Mouse (Mus musculus) midbrain, embryonic 14.5 days (tissue): ENCODE measurements around the gene Cox11. TPM values are rescaled to one million over a fixed set of nuclear protein-coding genes. Genes with fewer than 3 reads are reported as not detected.

Experiments used
- ATAC-seq: fragments of 200-750 bp; cut with Nextera tagmentation; 2 replicates; pipeline ENCODE4 v1.8.0; 2017; ENCODE audit warnings: moderate number of reproducible peaks, moderate library complexity; ENCODE audit not compliant: low FRiP score, low TSS enrichment
- DNase-seq: peaks from one replicate; pipeline ENCODE4 v3.0.0-alpha.2; 2015
- H3K27ac ChIP-seq: fragments of 300-500 bp; sonication (generic); replicated peaks from 2 replicates; pipeline ENCODE4 v1.5.1; 2014; ENCODE audit warnings: mild to moderate bottlenecking, low read depth, low read length, moderate library complexity
- H3K27me3 ChIP-seq: fragments of 300-500 bp; sonication (generic); 2 replicates; pipeline ENCODE4 v1.6.1; 2014; ENCODE audit warnings: low read length, control low read depth, mixed read lengths; ENCODE audit not compliant: control insufficient read depth, insufficient read depth
- H3K36me3 ChIP-seq: fragments of 300-500 bp; sonication (generic); 2 replicates; pipeline ENCODE4 v1.6.1; 2014; ENCODE audit warnings: low read length, control low read depth; ENCODE audit not compliant: control insufficient read depth, insufficient read depth
- H3K4me1 ChIP-seq: fragments of 300-500 bp; sonication (generic); 2 replicates; pipeline ENCODE4 v1.6.1; 2014; ENCODE audit warnings: mild to moderate bottlenecking, antibody characterized with exemption, low read length, control low read depth; ENCODE audit not compliant: control insufficient read depth, insufficient read depth
- H3K4me2 ChIP-seq: fragments of 300-500 bp; sonication (generic); 2 replicates; pipeline ENCODE4 v1.6.1; 2014; ENCODE audit warnings: mild to moderate bottlenecking, low read length, moderate library complexity
- H3K4me3 ChIP-seq: fragments of 300-500 bp; sonication (generic); replicated peaks from 2 replicates; pipeline ENCODE4 v1.5.1; 2014; ENCODE audit warnings: low read depth, low read length
- H3K9ac ChIP-seq: fragments of 300-500 bp; sonication (generic); replicated peaks from 2 replicates; pipeline ENCODE4 v1.6.1; 2014; ENCODE audit warnings: mild to moderate bottlenecking, low read length, moderate library complexity
- H3K9me3 ChIP-seq: fragments of 300-500 bp; sonication (generic); 2 replicates; pipeline ENCODE4 v1.6.1; 2016; ENCODE audit warnings: low read length, control low read depth, mixed read lengths; ENCODE audit not compliant: control insufficient read depth
- WGBS: fragments of 180-500 bp; shearing (Covaris S2); extraction: QIAGEN DNeasy Blood & Tissue Kit; methylation state at CpG from one replicate; pipeline ENCODE4 v1.1.7; 2014; 5-methylcytosine and 5-hydroxymethylcytosine counted together
- polyA plus RNA-seq: library from polyadenylated mRNA; unstranded; fragments of >200 nt; fragmentation: Nextera tagmentation; extraction: Ambion mirVana; gene quantifications from 2 replicates; pipeline ENCODE4 v1.2.1, GENCODE M21; 2014

Gene Cox11
- polyA plus RNA-seq, 1 experiment from 2014 or later = 27.8 TPM

- no peak overlapping the region for H3K27ac ChIP-seq
- no peak for ATAC-seq
- no peak overlapping the region for H3K4me2 ChIP-seq
- no peaks in the 10 kb centered on the region for H3K27me3 ChIP-seq
- no peak overlapping the region for H3K9ac ChIP-seq
- H3K4me1 ChIP-seq = peaks cover 17% of the 10 kb centered on the region
- no peak for DNase-seq
- no peaks in the 10 kb centered on the region for H3K9me3 ChIP-seq
- 91% methylated on average over 4 of the region's 4 CpGs for WGBS
- H3K4me3 ChIP-seq = no peak overlapping the region
- no peaks in the 10 kb centered on the region for H3K36me3 ChIP-seq
Measured at GRCm38 (mm10) chr11:90666916-90667315, 28.9 kb downstream of the Cox11 start.

GRCm38 (mm10) chr11:90667325-90667724, 29.4 kb downstream of the Cox11 start:
- 96% methylated on average over 6 of the region's 6 CpGs for WGBS

GRCm38 (mm10) chr11:90675479-90676110, 37.6 kb downstream of the Cox11 start:
- no peak overlapping the region for H3K4me3 ChIP-seq
- H3K9ac ChIP-seq = no peak overlapping the region
- no peaks in the 10 kb centered on the region for H3K27me3 ChIP-seq
- H3K4me1 ChIP-seq = no peaks in the 10 kb centered on the region
- WGBS = 85% methylated on average over 5 of the region's 5 CpGs
- no peaks in the 10 kb centered on the region for H3K9me3 ChIP-seq
- no peak overlapping the region for H3K4me2 ChIP-seq
- DNase-seq = no peak
- H3K36me3 ChIP-seq = no peaks in the 10 kb centered on the region
- no peak overlapping the region for H3K27ac ChIP-seq
- ATAC-seq = no peak

More at GRCm38 (mm10) chr11:90667325-90667724, 29.4 kb downstream of the Cox11 start:
- DNase-seq (no peak), ATAC-seq (no peak)
- no peak overlapping the region for H3K27ac ChIP-seq
- H3K4me2 ChIP-seq = no peak overlapping the region
- H3K9ac ChIP-seq = no peak overlapping the region
- H3K9me3 ChIP-seq = no peaks in the 10 kb centered on the region
- peaks cover 17% of the 10 kb centered on the region for H3K4me1 ChIP-seq
- H3K36me3 ChIP-seq = no peaks in the 10 kb centered on the region
- no peaks in the 10 kb centered on the region for H3K27me3 ChIP-seq
- no peak overlapping the region for H3K4me3 ChIP-seq

- Histone ChIP-seq H3K27ac (no peak overlapping the region), H3K4me1 (no peaks in the 10 kb centered on the region), H3K9ac (no peak overlapping the region), H3K9me3 (no peaks in the 10 kb centered on the region), H3K4me3 (no peak overlapping the region), H3K4me2 (no peak overlapping the region), H3K36me3 (no peaks in the 10 kb centered on the region), H3K27me3 (no peaks in the 10 kb centered on the region)
- no peak for DNase-seq
- 93% methylated on average over 7 of the region's 7 CpGs for WGBS
- ATAC-seq = no peak
Measured at GRCm38 (mm10) chr11:90677027-90677426, 39.1 kb downstream of the Cox11 start.

- no peak overlapping the region for H3K4me2 ChIP-seq
- WGBS = 82% methylated on average over 8 of the region's 8 CpGs
- no peaks in the 10 kb centered on the region for H3K4me1 ChIP-seq
- H3K27ac ChIP-seq = no peak overlapping the region
- no peaks in the 10 kb centered on the region for H3K36me3 ChIP-seq
- H3K4me3 ChIP-seq = no peak overlapping the region
- no peak overlapping the region for H3K9ac ChIP-seq
- ATAC-seq (no peak), DNase-seq (no peak)
- H3K27me3 ChIP-seq = no peaks in the 10 kb centered on the region
- no peaks in the 10 kb centered on the region for H3K9me3 ChIP-seq
Measured at GRCm38 (mm10) chr11:90677771-90678288, 39.9 kb downstream of the Cox11 start.

- no peak for DNase-seq
Measured at GRCm38 (mm10) chr11:90678582-90678981, 40.6 kb downstream of the Cox11 start.

GRCm38 (mm10) chr11:90681171-90681570, 43.2 kb downstream of the Cox11 start:
- Histone ChIP-seq H3K4me2 (no peak overlapping the region), H3K9me3 (no peaks in the 10 kb centered on the region), H3K27me3 (no peaks in the 10 kb centered on the region), H3K27ac (no peak overlapping the region), H3K9ac (no peak overlapping the region), H3K4me1 (no peaks in the 10 kb centered on the region), H3K4me3 (no peak overlapping the region), H3K36me3 (no peaks in the 10 kb centered on the region)
- ATAC-seq (no peak), DNase-seq (no peak)

More at GRCm38 (mm10) chr11:90678582-90678981, 40.6 kb downstream of the Cox11 start:
- H3K4me3 ChIP-seq = no peak overlapping the region
- no peak for ATAC-seq
- no peak overlapping the region for H3K27ac ChIP-seq
- no peaks in the 10 kb centered on the region for H3K4me1 ChIP-seq
- H3K4me2 ChIP-seq = no peak overlapping the region
- H3K27me3 ChIP-seq = no peaks in the 10 kb centered on the region
- no peak overlapping the region for H3K9ac ChIP-seq
- no peaks in the 10 kb centered on the region for H3K9me3 ChIP-seq
- no peaks in the 10 kb centered on the region for H3K36me3 ChIP-seq
- 84% methylated on average over 5 of the region's 5 CpGs for WGBS

- Histone ChIP-seq H3K27me3 (no peaks in the 10 kb centered on the region), H3K36me3 (no peaks in the 10 kb centered on the region), H3K4me3 (no peak overlapping the region), H3K4me1 (no peaks in the 10 kb centered on the region), H3K4me2 (no peak overlapping the region), H3K9me3 (no peaks in the 10 kb centered on the region), H3K27ac (no peak overlapping the region), H3K9ac (no peak overlapping the region)
- 81% methylated on average over 6 of the region's 6 CpGs for WGBS
- DNase-seq (no peak), ATAC-seq (no peak)
Measured at GRCm38 (mm10) chr11:90684765-90685164, 46.8 kb downstream of the Cox11 start.

GRCm38 (mm10) chr11:90685196-90685595, 47.2 kb downstream of the Cox11 start:
- H3K4me2 ChIP-seq = no peak overlapping the region

More at GRCm38 (mm10) chr11:90685196-90685595, 47.2 kb downstream of the Cox11 start:
- 79% methylated on average over 6 of the region's 6 CpGs for WGBS
- Histone ChIP-seq H3K27ac (no peak overlapping the region), H3K9me3 (no peaks in the 10 kb centered on the region), H3K27me3 (no peaks in the 10 kb centered on the region), H3K4me3 (no peak overlapping the region), H3K4me1 (no peaks in the 10 kb centered on the region), H3K36me3 (no peaks in the 10 kb centered on the region), H3K9ac (no peak overlapping the region)
- no peak for ATAC-seq
- no peak for DNase-seq
